Mouse (Mus musculus) spleen, adult 2 months (tissue): Measurements from ENCODE around the gene Hoxb6.

Experiments
- CTCF ChIP-seq: fragments of 200-500 bp; IDR thresholded peaks from 2 replicates; pipeline ENCODE4 v1.5.1; 2011; ENCODE audit warnings: mild to moderate bottlenecking, inconsistent platforms; ENCODE audit not compliant: insufficient read depth, insufficient read length, insufficient replicate concordance; ENCODE audit errors: extremely low read depth
- POLR2A ChIP-seq: fragments of 200-500 bp; IDR thresholded peaks from 2 replicates; pipeline ENCODE4 v1.6.1; 2011; ENCODE audit warnings: low read depth, low read length, inconsistent platforms

GRCm38 (mm10) chr11:96260310-96260970 lies 31.8 kb upstream of the Hoxb6 start:
- TF ChIP-seq POLR2A (no peak), CTCF (no peak)
